Mouse (Mus musculus): ENCODE measurements around the gene Cd19. TPM values are rescaled to one million over a fixed set of nuclear protein-coding genes. Genes with fewer than 3 reads are reported as not detected.
A peak's percentile ranks its signal among the peaks of the same experiment; 100 is the strongest.

Cd19 gene
- polyA plus RNA-seq, 1 experiment from 2014 or later = not detected

DNA sequence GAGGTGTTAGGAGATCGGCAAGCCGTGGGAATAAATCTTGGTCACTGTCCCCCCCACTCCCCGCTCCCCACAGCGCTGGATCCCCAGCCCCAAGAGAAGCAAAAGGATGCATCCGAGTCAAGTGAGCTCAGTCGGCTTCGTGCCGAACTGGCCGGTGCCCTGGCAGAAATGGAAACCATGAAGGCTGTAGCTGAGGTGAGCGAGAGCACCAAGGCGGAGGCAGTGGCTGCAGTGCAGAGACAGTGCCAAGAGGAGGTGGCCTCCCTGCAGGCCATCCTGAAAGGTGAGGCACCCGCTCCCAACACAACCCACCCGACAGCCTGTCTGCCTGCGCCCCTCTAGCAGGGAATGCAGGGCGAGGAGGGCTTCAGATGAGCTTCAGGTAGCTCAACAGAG, 14.8 kb upstream of the Cd19 start:
- peak; percentile 19 for ATAC-seq (ENCODE audit: low FRiP score)
- peak overlapping the region; percentile 81 for H3K9ac ChIP-seq
- H3K27ac ChIP-seq = peak overlapping the region; percentile 89
- H3K27me3 ChIP-seq = no peaks in the 10 kb centered on the region
- 30% methylated on average over 15 of the region's 15 CpGs for WGBS
- peaks cover 3% of the 10 kb centered on the region; the same call in 1 of the 2 replicates for H3K9me3 ChIP-seq
- peaks cover 21% of the 10 kb centered on the region for H3K4me1 ChIP-seq (replicated peaks)
- peak overlapping the region; percentile 61 for H3K4me3 ChIP-seq
- peaks cover 20% of the 10 kb centered on the region for H3K36me3 ChIP-seq
- H3K4me2 ChIP-seq = peak overlapping the region; percentile 70

DNA sequence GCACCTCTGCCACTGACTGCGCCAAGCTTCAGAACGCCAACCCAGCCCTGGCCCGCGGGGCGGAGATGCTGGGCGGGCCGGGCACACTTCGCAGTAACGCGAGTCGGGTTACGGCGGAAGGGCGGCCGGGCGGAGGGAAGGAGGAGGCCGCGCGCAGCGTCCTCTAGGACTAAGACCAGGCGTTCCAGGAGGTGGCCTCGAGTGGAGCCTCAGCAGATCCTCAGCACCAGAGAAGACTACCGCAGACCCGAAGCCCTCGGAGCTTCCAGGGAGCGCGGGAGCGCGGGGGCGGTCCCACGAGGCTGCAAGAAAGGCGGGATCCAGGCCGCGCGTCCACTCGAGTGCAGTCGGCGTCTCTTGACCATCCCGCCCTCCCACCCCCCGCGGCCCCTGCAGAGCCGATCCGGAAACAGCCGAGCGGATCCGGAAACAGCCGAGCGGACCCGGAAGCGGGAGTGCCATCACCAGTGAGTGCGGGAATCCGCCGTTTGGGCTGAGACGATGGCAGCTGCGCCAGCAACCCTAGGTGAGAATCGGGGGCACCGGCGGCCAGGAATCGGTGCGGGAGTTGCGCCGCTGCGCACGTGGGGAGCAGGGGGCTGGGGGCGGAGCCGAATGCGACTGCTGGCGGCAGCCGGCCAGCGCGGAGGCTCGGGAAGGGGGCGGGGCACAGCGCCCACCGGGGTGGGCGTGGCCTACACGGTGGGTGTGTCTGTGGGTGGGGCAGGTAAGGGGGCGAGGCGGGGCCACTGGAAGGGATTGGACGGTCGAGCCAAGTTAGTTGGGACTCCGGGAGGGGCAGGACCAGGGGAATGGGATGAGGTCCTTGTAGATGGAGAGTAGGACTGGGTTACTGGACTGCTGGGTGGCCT, 14.2 kb upstream of the Cd19 start, which contains the start of gene Rabep2:
Gene Rabep2, plus strand, starts transcription at position 129 of the 872 bp plus-strand sequence.
- Histone ChIP-seq H3K9me3 (peaks cover 3% of the 10 kb centered on the region; the same call in 1 of the 2 replicates), H3K9ac (peak within 1 kb of the TSS; percentile 81), H3K27ac (peak within 1 kb of the TSS; percentile 89), H3K36me3 (peaks cover 15% of the 10 kb centered on the region), H3K4me2 (peak within 1 kb of the TSS; percentile 70), H3K4me1 (replicated peaks) (peaks cover 21% of the 10 kb centered on the region), H3K4me3 (peak within 1 kb of the TSS; percentile 61), H3K27me3 (no peaks in the 10 kb centered on the region)
- peak; percentile 96 for ATAC-seq (ENCODE audit: low FRiP score)
- WGBS = under 1% methylated on average over 82 of the region's 82 CpGs

GRCm38 (mm10) chr7:126428154-126428553, 13.5 kb upstream of the Cd19 start:
- peak overlapping the region; percentile 61 for H3K4me3 ChIP-seq
- H3K27ac ChIP-seq = peak overlapping the region; percentile 89
- H3K4me2 ChIP-seq = peak overlapping the region; percentile 70
- peaks cover 21% of the 10 kb centered on the region for H3K4me1 ChIP-seq (replicated peaks)
- peak overlapping the region; percentile 81 for H3K9ac ChIP-seq
- ATAC-seq (ENCODE audit: low FRiP score) = no peak
- H3K36me3 ChIP-seq = peaks cover 9% of the 10 kb centered on the region; the same call in 1 of the 2 replicates
- H3K27me3 ChIP-seq = no peaks in the 10 kb centered on the region
- WGBS = 20% methylated on average over 4 of the region's 4 CpGs
- peaks cover 3% of the 10 kb centered on the region; the same call in 1 of the 2 replicates for H3K9me3 ChIP-seq

DNA sequence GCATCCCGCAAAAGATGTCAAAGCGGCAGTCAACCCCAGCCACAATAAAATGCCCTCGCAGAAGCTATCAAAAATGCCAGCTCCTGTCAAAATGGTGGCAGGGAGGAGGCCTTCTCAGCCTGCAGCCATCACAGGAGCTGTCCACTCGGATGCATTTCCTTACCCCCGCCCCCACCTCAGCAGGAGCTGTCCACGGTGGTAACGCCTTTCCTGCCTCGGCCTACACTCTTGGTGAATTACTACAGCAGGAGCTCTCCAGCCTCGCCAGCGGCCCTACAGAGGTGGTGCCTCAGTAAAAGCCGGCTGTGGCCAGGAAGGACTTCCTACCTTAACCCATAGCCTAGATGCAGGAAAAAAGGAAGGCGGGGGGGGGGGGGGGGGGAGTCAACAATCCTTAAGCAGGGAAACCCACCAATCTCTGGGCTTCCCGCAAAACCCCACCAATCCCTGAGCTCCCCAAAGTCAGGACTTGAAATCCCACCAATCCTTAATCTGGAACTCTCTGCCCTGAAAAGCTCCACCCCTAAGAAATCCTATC, 12.7 kb upstream of the Cd19 start:
- Histone ChIP-seq H3K36me3 (0 out of 2 replicates have a peak, but pooled peaks cover 3% of the 10 kb centered on the region), H3K4me2 (no peak overlapping the region), H3K4me3 (no peak overlapping the region), H3K27me3 (no peaks in the 10 kb centered on the region), H3K9me3 (peaks cover 3% of the 10 kb centered on the region; the same call in 1 of the 2 replicates), H3K9ac (no peak overlapping the region), H3K4me1 (replicated peaks) (peaks cover 21% of the 10 kb centered on the region), H3K27ac (no peak overlapping the region)
- no peak for ATAC-seq (ENCODE audit: low FRiP score)
- WGBS = 61% methylated on average over 12 of the region's 13 CpGs

DNA sequence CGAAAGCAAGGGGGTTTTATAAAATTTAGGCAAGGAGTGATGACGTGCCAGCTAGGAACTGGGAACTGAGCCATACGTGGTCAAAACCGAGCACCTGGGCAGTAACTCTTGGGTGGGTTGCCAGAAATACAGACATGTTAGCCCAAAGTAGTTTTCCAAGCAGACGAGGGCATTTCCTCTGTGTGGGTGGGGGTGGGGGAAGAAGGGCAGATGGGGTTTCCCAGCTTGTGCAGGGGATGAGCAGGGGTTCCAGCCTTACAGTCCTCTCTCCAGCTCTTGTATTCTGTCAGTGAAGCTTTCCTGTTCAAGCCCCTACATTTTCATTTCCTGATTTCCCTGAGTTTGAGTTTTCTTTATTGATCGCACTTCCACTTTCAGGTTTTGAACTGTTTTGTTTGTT, 9.5 kb upstream of the Cd19 start:
- Histone ChIP-seq H3K36me3 (no peaks in the 10 kb centered on the region), H3K4me2 (no peak overlapping the region), H3K9ac (no peak overlapping the region), H3K27ac (no peak overlapping the region), H3K4me1 (replicated peaks) (peaks cover 12% of the 10 kb centered on the region), H3K9me3 (peaks cover 3% of the 10 kb centered on the region; the same call in 1 of the 2 replicates), H3K27me3 (no peaks in the 10 kb centered on the region), H3K4me3 (no peak overlapping the region)
- WGBS = 91% methylated on average over 6 of the region's 6 CpGs
- ATAC-seq (ENCODE audit: low FRiP score) = no peak

DNA sequence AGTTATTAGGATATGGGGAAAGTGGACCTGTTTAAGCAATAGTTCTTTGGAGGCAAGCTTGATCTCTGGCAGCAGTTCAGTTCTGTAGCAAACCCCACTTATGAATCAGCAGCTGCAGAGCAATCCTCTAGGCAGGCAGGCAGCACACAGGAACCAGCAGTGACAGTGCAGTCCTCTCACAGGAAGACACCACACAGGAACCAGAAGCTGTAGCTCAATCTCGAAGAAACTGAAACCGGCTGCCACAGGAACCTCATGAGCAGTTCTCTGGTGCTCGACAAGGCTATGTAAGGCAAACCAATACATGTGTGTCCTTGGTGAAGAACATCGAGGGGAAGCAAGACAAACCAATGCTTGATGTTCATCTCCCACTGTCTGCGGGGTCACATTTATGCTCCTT, 7.1 kb upstream of the Cd19 start:
- Histone ChIP-seq H3K27ac (no peak overlapping the region), H3K4me3 (no peak overlapping the region), H3K4me2 (no peak overlapping the region), H3K9ac (no peak overlapping the region), H3K4me1 (replicated peaks) (no peaks in the 10 kb centered on the region), H3K27me3 (no peaks in the 10 kb centered on the region), H3K36me3 (no peaks in the 10 kb centered on the region), H3K9me3 (peaks cover 3% of the 10 kb centered on the region; the same call in 1 of the 2 replicates)
- ATAC-seq (ENCODE audit: low FRiP score) = no peak
- WGBS = 88% methylated on average over 5 of the region's 5 CpGs

- Histone ChIP-seq H3K36me3 (no peaks in the 10 kb centered on the region), H3K9me3 (no peaks in the 10 kb centered on the region), H3K4me3 (no peak overlapping the region), H3K4me2 (no peak overlapping the region), H3K27ac (no peak overlapping the region), H3K4me1 (replicated peaks) (no peaks in the 10 kb centered on the region), H3K9ac (no peak overlapping the region), H3K27me3 (peaks cover 3% of the 10 kb centered on the region; the same call in 1 of the 2 replicates)
- no peak for ATAC-seq (ENCODE audit: low FRiP score)
- WGBS = 79% methylated on average over 3 of the region's 3 CpGs
Measured at GRCm38 (mm10) chr7:126418496-126418895, 3.8 kb upstream of the Cd19 start.

- ATAC-seq (ENCODE audit: low FRiP score) = no peak
- no peak overlapping the region for H3K4me2 ChIP-seq
- H3K4me1 ChIP-seq (replicated peaks) = no peaks in the 10 kb centered on the region
- no peaks in the 10 kb centered on the region for H3K36me3 ChIP-seq
- H3K4me3 ChIP-seq = no peak overlapping the region
- H3K9ac ChIP-seq = no peak overlapping the region
- 79% methylated on average over 4 of the region's 4 CpGs for WGBS
- H3K27ac ChIP-seq = no peak overlapping the region
- H3K9me3 ChIP-seq = no peaks in the 10 kb centered on the region
- H3K27me3 ChIP-seq = peaks cover 3% of the 10 kb centered on the region; the same call in 1 of the 2 replicates
Measured at GRCm38 (mm10) chr7:126417606-126418005, 2.9 kb upstream of the Cd19 start.

GRCm38 (mm10) chr7:126417045-126417444, 2.4 kb upstream of the Cd19 start:
- 14% methylated on average over 8 of the region's 8 CpGs for WGBS
- Histone ChIP-seq H3K9me3 (no peaks in the 10 kb centered on the region), H3K4me1 (replicated peaks) (no peaks in the 10 kb centered on the region), H3K27ac (no peak overlapping the region), H3K4me3 (no peak overlapping the region), H3K27me3 (peaks cover 3% of the 10 kb centered on the region; the same call in 1 of the 2 replicates), H3K9ac (no peak overlapping the region), H3K4me2 (no peak overlapping the region), H3K36me3 (no peaks in the 10 kb centered on the region)
- ATAC-seq (ENCODE audit: low FRiP score) = no peak

DNA sequence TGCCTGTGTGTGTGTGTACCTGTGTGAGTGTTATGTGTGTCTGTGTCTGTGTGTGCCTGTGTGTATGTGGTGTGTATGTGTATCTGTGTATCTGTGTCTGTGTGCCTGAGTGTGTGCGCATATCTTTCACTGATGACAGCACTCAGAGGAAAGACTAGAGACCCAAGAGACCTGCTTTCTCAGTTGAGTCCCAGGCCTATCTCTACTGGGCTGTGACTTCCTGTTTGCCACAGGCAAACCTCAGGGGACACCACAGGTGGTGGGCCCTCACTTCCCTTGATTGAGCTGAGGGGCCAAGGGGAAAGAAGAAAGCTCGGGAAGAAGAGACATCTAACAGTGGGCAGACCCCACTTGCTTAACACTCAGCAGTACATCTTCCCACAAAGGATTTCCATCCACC, 1.9 kb upstream of the Cd19 start:
- Histone ChIP-seq H3K9ac (no peak overlapping the region), H3K9me3 (no peaks in the 10 kb centered on the region), H3K27me3 (peaks cover 3% of the 10 kb centered on the region; the same call in 1 of the 2 replicates), H3K4me3 (no peak overlapping the region), H3K36me3 (no peaks in the 10 kb centered on the region), H3K4me2 (no peak overlapping the region), H3K27ac (no peak overlapping the region), H3K4me1 (replicated peaks) (no peaks in the 10 kb centered on the region)
- 53% methylated on average over 2 of the region's 2 CpGs for WGBS
- ATAC-seq (ENCODE audit: low FRiP score) = no peak

- H3K4me2 ChIP-seq = no peak overlapping the region
- no peaks in the 10 kb centered on the region for H3K36me3 ChIP-seq
- no peak overlapping the region for H3K27ac ChIP-seq
- ATAC-seq (ENCODE audit: low FRiP score) = no peak
- H3K9ac ChIP-seq = no peak overlapping the region
- no peaks in the 10 kb centered on the region for H3K9me3 ChIP-seq
- no peak overlapping the region for H3K4me3 ChIP-seq
- peaks cover 14% of the 10 kb centered on the region; the same call in 1 of the 2 replicates for H3K27me3 ChIP-seq
- 88% methylated on average over 4 of the region's 4 CpGs for WGBS
- H3K4me1 ChIP-seq (replicated peaks) = no peaks in the 10 kb centered on the region
Measured at GRCm38 (mm10) chr7:126411061-126411460, 3.6 kb downstream of the Cd19 start.

DNA sequence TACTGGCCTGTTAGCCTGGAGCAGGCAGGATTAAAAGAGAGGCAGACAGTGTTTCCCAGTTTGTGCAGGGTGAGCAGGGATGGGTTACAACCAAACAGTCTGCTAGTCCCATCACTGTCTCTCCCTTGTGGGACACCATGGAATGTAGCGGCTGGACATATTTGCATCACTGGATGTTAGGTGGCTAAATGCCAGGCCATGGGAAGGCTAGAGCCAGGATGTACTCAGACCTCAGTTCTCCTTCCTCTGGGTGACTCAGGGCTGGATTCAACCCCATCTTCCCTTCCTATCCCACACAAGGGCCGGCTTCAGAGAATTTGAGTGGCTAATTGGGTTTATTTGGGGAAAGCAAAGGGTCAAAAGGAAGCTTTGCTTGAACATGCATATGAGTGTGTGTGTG, 6.0 kb downstream of the Cd19 start:
- H3K9me3 ChIP-seq = no peaks in the 10 kb centered on the region
- H3K36me3 ChIP-seq = no peaks in the 10 kb centered on the region
- H3K4me1 ChIP-seq (replicated peaks) = no peaks in the 10 kb centered on the region
- H3K4me3 ChIP-seq = no peak overlapping the region
- H3K27me3 ChIP-seq = peaks cover 12% of the 10 kb centered on the region; the same call in 1 of the 2 replicates
- WGBS = 88% methylated on average over 2 of the region's 2 CpGs
- no peak overlapping the region for H3K9ac ChIP-seq
- no peak for ATAC-seq (ENCODE audit: low FRiP score)
- no peak overlapping the region for H3K27ac ChIP-seq
- H3K4me2 ChIP-seq = no peak overlapping the region

Data from hindbrain, embryonic 13.5 days (tissue).